Mouse (Mus musculus): Measurements from ENCODE around the gene Lsamp. TPM values are rescaled to one million over a fixed set of nuclear protein-coding genes. Genes with fewer than 3 reads are reported as not detected.

Lsamp gene
- polyA plus RNA-seq, 1 experiment from 2014 or later: 0.12 TPM

GRCm38 (mm10) chr16:40060491-40060890, 76.3 kb downstream of the Lsamp start:
- Histone ChIP-seq H3K9ac (no peak overlapping the region), H3K27ac (replicated peaks) (no peak overlapping the region), H3K4me2 (no peak overlapping the region), H3K9me3 (replicated peaks) (no peaks in the 10 kb centered on the region), H3K36me3 (replicated peaks) (no peaks in the 10 kb centered on the region), H3K4me1 (replicated peaks) (no peaks in the 10 kb centered on the region), H3K4me3 (replicated peaks) (no peak overlapping the region), H3K27me3 (no peaks in the 10 kb centered on the region)
- ATAC-seq (ENCODE audit: insufficient read depth): no peak
- WGBS (ENCODE audit: insufficient replicate concordance): 40% methylated on average over 2 of the region's 2 CpGs

GRCm38 (mm10) chr16:40075556-40075955, 91.4 kb downstream of the Lsamp start:
- WGBS (ENCODE audit: insufficient replicate concordance): 43% methylated on average over 2 of the region's 2 CpGs
- H3K36me3 ChIP-seq (replicated peaks): no peaks in the 10 kb centered on the region
- no peak for ATAC-seq (ENCODE audit: insufficient read depth)
- H3K9me3 ChIP-seq (replicated peaks): no peaks in the 10 kb centered on the region
- H3K27ac ChIP-seq (replicated peaks): no peak overlapping the region
- no peak overlapping the region for H3K4me3 ChIP-seq (replicated peaks)
- no peaks in the 10 kb centered on the region for H3K4me1 ChIP-seq (replicated peaks)
- no peak overlapping the region for H3K4me2 ChIP-seq
- H3K27me3 ChIP-seq: no peaks in the 10 kb centered on the region
- H3K9ac ChIP-seq: no peak overlapping the region

GRCm38 (mm10) chr16:40080224-40080623, 96.1 kb downstream of the Lsamp start:
- H3K4me2 ChIP-seq: no peak overlapping the region
- H3K9me3 ChIP-seq (replicated peaks): no peaks in the 10 kb centered on the region
- H3K27ac ChIP-seq (replicated peaks): no peak overlapping the region
- no peak overlapping the region for H3K4me3 ChIP-seq (replicated peaks)
- H3K36me3 ChIP-seq (replicated peaks): no peaks in the 10 kb centered on the region
- ATAC-seq (ENCODE audit: insufficient read depth): no peak
- H3K27me3 ChIP-seq: no peaks in the 10 kb centered on the region
- H3K9ac ChIP-seq: no peak overlapping the region
- no peaks in the 10 kb centered on the region for H3K4me1 ChIP-seq (replicated peaks)
- WGBS (ENCODE audit: insufficient replicate concordance): 53% methylated on average over 3 of the region's 3 CpGs

- WGBS (ENCODE audit: insufficient replicate concordance): 28% methylated on average over 4 of the region's 4 CpGs
- no peak for ATAC-seq (ENCODE audit: insufficient read depth)
- Histone ChIP-seq H3K27ac (replicated peaks) (no peak overlapping the region), H3K9me3 (replicated peaks) (no peaks in the 10 kb centered on the region), H3K36me3 (replicated peaks) (no peaks in the 10 kb centered on the region), H3K4me2 (no peak overlapping the region), H3K4me1 (replicated peaks) (no peaks in the 10 kb centered on the region), H3K27me3 (no peaks in the 10 kb centered on the region), H3K4me3 (replicated peaks) (no peak overlapping the region), H3K9ac (no peak overlapping the region)
Observed at GRCm38 (mm10) chr16:40104329-40104728, 120.2 kb downstream of the Lsamp start.

- H3K4me3 ChIP-seq (replicated peaks): no peak overlapping the region
- no peak overlapping the region for H3K27ac ChIP-seq (replicated peaks)
- H3K4me1 ChIP-seq (replicated peaks): no peaks in the 10 kb centered on the region
- WGBS (ENCODE audit: insufficient replicate concordance): 55% methylated on average over 1 of the region's 1 CpGs
- H3K27me3 ChIP-seq: no peaks in the 10 kb centered on the region
- H3K9ac ChIP-seq: no peak overlapping the region
- no peak for ATAC-seq (ENCODE audit: insufficient read depth)
- H3K4me2 ChIP-seq: no peak overlapping the region
- no peaks in the 10 kb centered on the region for H3K9me3 ChIP-seq (replicated peaks)
- H3K36me3 ChIP-seq (replicated peaks): no peaks in the 10 kb centered on the region
Observed at GRCm38 (mm10) chr16:40182918-40183317, 198.8 kb downstream of the Lsamp start.

GRCm38 (mm10) chr16:40187987-40188590, 203.9 kb downstream of the Lsamp start:
- Histone ChIP-seq H3K9ac (no peak overlapping the region), H3K9me3 (replicated peaks) (no peaks in the 10 kb centered on the region), H3K4me2 (no peak overlapping the region), H3K4me1 (replicated peaks) (no peaks in the 10 kb centered on the region), H3K27ac (replicated peaks) (no peak overlapping the region), H3K27me3 (no peaks in the 10 kb centered on the region), H3K36me3 (replicated peaks) (no peaks in the 10 kb centered on the region), H3K4me3 (replicated peaks) (no peak overlapping the region)
- ATAC-seq (ENCODE audit: insufficient read depth): no peak
- 49% methylated on average over 4 of the region's 4 CpGs for WGBS (ENCODE audit: insufficient replicate concordance)

- Histone ChIP-seq H3K9me3 (replicated peaks) (no peaks in the 10 kb centered on the region), H3K36me3 (replicated peaks) (no peaks in the 10 kb centered on the region), H3K9ac (no peak overlapping the region), H3K27me3 (no peaks in the 10 kb centered on the region), H3K4me1 (replicated peaks) (no peaks in the 10 kb centered on the region), H3K4me3 (replicated peaks) (no peak overlapping the region), H3K4me2 (no peak overlapping the region), H3K27ac (replicated peaks) (no peak overlapping the region)
- ATAC-seq (ENCODE audit: insufficient read depth): no peak
- 34% methylated on average over 3 of the region's 3 CpGs for WGBS (ENCODE audit: insufficient replicate concordance)
Observed at GRCm38 (mm10) chr16:40194401-40194800, 210.2 kb downstream of the Lsamp start.

GRCm38 (mm10) chr16:40194839-40195238, 210.7 kb downstream of the Lsamp start:
- H3K36me3 ChIP-seq (replicated peaks): no peaks in the 10 kb centered on the region
- H3K9me3 ChIP-seq (replicated peaks): no peaks in the 10 kb centered on the region
- no peak overlapping the region for H3K4me2 ChIP-seq
- 65% methylated on average over 2 of the region's 2 CpGs for WGBS (ENCODE audit: insufficient replicate concordance)
- no peaks in the 10 kb centered on the region for H3K27me3 ChIP-seq
- H3K4me3 ChIP-seq (replicated peaks): no peak overlapping the region
- ATAC-seq (ENCODE audit: insufficient read depth): no peak
- no peak overlapping the region for H3K27ac ChIP-seq (replicated peaks)
- no peak overlapping the region for H3K9ac ChIP-seq
- H3K4me1 ChIP-seq (replicated peaks): no peaks in the 10 kb centered on the region

- Histone ChIP-seq H3K4me3 (replicated peaks) (no peak overlapping the region), H3K4me2 (no peak overlapping the region), H3K9me3 (replicated peaks) (no peaks in the 10 kb centered on the region), H3K27me3 (no peaks in the 10 kb centered on the region), H3K27ac (replicated peaks) (no peak overlapping the region), H3K36me3 (replicated peaks) (no peaks in the 10 kb centered on the region), H3K9ac (no peak overlapping the region), H3K4me1 (replicated peaks) (no peaks in the 10 kb centered on the region)
- ATAC-seq (ENCODE audit: insufficient read depth): no peak
- WGBS (ENCODE audit: insufficient replicate concordance): 70% methylated on average over 5 of the region's 5 CpGs
Observed at GRCm38 (mm10) chr16:40228627-40229026, 244.5 kb downstream of the Lsamp start.

GRCm38 (mm10) chr16:40233066-40233465, 248.9 kb downstream of the Lsamp start:
- Histone ChIP-seq H3K9me3 (replicated peaks) (no peaks in the 10 kb centered on the region), H3K4me3 (replicated peaks) (no peak overlapping the region), H3K36me3 (replicated peaks) (no peaks in the 10 kb centered on the region), H3K9ac (no peak overlapping the region), H3K4me1 (replicated peaks) (no peaks in the 10 kb centered on the region), H3K4me2 (no peak overlapping the region), H3K27ac (replicated peaks) (no peak overlapping the region), H3K27me3 (no peaks in the 10 kb centered on the region)
- ATAC-seq (ENCODE audit: insufficient read depth): no peak
- WGBS (ENCODE audit: insufficient replicate concordance): 45% methylated on average over 2 of the region's 2 CpGs

- H3K9ac ChIP-seq: no peak overlapping the region
- no peaks in the 10 kb centered on the region for H3K4me1 ChIP-seq (replicated peaks)
- H3K4me3 ChIP-seq (replicated peaks): no peak overlapping the region
- WGBS (ENCODE audit: insufficient replicate concordance): 63% methylated on average over 13 of the region's 13 CpGs
- no peak overlapping the region for H3K4me2 ChIP-seq
- no peaks in the 10 kb centered on the region for H3K27me3 ChIP-seq
- H3K9me3 ChIP-seq (replicated peaks): no peaks in the 10 kb centered on the region
- no peak overlapping the region for H3K27ac ChIP-seq (replicated peaks)
- ATAC-seq (ENCODE audit: insufficient read depth): no peak
- H3K36me3 ChIP-seq (replicated peaks): no peaks in the 10 kb centered on the region
Observed at GRCm38 (mm10) chr16:40234151-40234895, 250.2 kb downstream of the Lsamp start.

- WGBS (ENCODE audit: insufficient replicate concordance): 59% methylated on average over 3 of the region's 3 CpGs
- no peaks in the 10 kb centered on the region for H3K9me3 ChIP-seq (replicated peaks)
- no peaks in the 10 kb centered on the region for H3K4me1 ChIP-seq (replicated peaks)
- H3K36me3 ChIP-seq (replicated peaks): no peaks in the 10 kb centered on the region
- H3K9ac ChIP-seq: no peak overlapping the region
- H3K27me3 ChIP-seq: no peaks in the 10 kb centered on the region
- H3K4me2 ChIP-seq: no peak overlapping the region
- H3K4me3 ChIP-seq (replicated peaks): no peak overlapping the region
- no peak for ATAC-seq (ENCODE audit: insufficient read depth)
- H3K27ac ChIP-seq (replicated peaks): no peak overlapping the region
Observed at GRCm38 (mm10) chr16:40271859-40272258, 287.7 kb downstream of the Lsamp start.
